Mouse (Mus musculus) heart, embryonic 14.5 days (tissue): ENCODE results near the gene Mex3b. TPM values are rescaled to one million over a fixed set of nuclear protein-coding genes. Genes with fewer than 3 reads are reported as not detected.

Experiments
- ATAC-seq: fragments of 200-750 bp; cut with Nextera tagmentation; 2 replicates; pipeline ENCODE4 v1.8.0; 2017; ENCODE audit warnings: low read depth, moderate TSS enrichment; ENCODE audit not compliant: insufficient number of reproducible peaks, insufficient read depth, low FRiP score
- H3K27ac ChIP-seq, 2 experiments: fragments of 200-500 bp in 1 of 2; fragments of 300-500 bp in 1 of 2; sonication (generic) in 1 of 2; replicated peaks in 1 of 2; 2 replicates each; pipeline ENCODE4 v1.5.1; 2012 to 2014; ENCODE audit warnings: low read depth in 2 of 2, low read length in 2 of 2, control low read depth in 1 of 2, mild to moderate bottlenecking in 1 of 2, mixed read lengths in 1 of 2; ENCODE audit not compliant: control insufficient read depth in 1 of 2, insufficient read depth in 1 of 2
- H3K27me3 ChIP-seq: fragments of 300-500 bp; sonication (generic); 2 replicates; pipeline ENCODE4 v1.6.1; 2014; ENCODE audit warnings: mild to moderate bottlenecking, low read length, control low read depth; ENCODE audit not compliant: control insufficient read depth, insufficient read depth
- H3K36me3 ChIP-seq: fragments of 300-500 bp; sonication (generic); 2 replicates; pipeline ENCODE4 v1.6.1; 2014; ENCODE audit warnings: mild to moderate bottlenecking, control low read depth, low read length, mixed read lengths; ENCODE audit not compliant: control insufficient read depth, insufficient read depth
- H3K4me1 ChIP-seq, 2 experiments: fragments of 200-500 bp in 1 of 2; fragments of 300-500 bp in 1 of 2; sonication (generic) in 1 of 2; 2 replicates each; pipeline ENCODE4 v1.6.1; 2012 to 2014; ENCODE audit warnings: low read length in 2 of 2, control low read depth in 1 of 2, mixed read lengths in 1 of 2; ENCODE audit not compliant: control insufficient read depth in 2 of 2, insufficient read depth in 2 of 2
- H3K4me2 ChIP-seq: fragments of 300-500 bp; sonication (generic); 2 replicates; pipeline ENCODE4 v1.6.1; 2014; ENCODE audit warnings: mild to moderate bottlenecking, low read length
- H3K4me3 ChIP-seq, 2 experiments: fragments of 200-500 bp in 1 of 2; fragments of 300-500 bp in 1 of 2; sonication (generic) in 1 of 2; 2 replicates each; pipeline ENCODE4 v1.5.1; 2012 to 2014; ENCODE audit warnings: low read length in 2 of 2, mild to moderate bottlenecking in 2 of 2, control low read depth in 1 of 2, low read depth in 1 of 2, moderate library complexity in 1 of 2; ENCODE audit not compliant: control insufficient read depth in 1 of 2, insufficient read depth in 1 of 2
- H3K9ac ChIP-seq: fragments of 300-500 bp; sonication (generic); 2 replicates; pipeline ENCODE4 v1.6.1; 2014; ENCODE audit warnings: mild to moderate bottlenecking, low read length
- H3K9me3 ChIP-seq: fragments of 300-500 bp; sonication (generic); 2 replicates; pipeline ENCODE4 v1.6.1; 2016; ENCODE audit warnings: low read length, control low read depth; ENCODE audit not compliant: control insufficient read depth
- WGBS: fragments of 180-500 bp; shearing (Covaris S2); extraction: QIAGEN DNeasy Blood & Tissue Kit; methylation state at CpG from one replicate; pipeline ENCODE4 v1.1.7; 2014; 5-methylcytosine and 5-hydroxymethylcytosine counted together
- polyA plus RNA-seq: library from polyadenylated mRNA; unstranded; fragments of >200 nt; fragmentation: Nextera tagmentation; extraction: Ambion mirVana; gene quantifications from 2 replicates; pipeline ENCODE4 v1.2.1, GENCODE M21; 2014

Gene Mex3b
- polyA plus RNA-seq, 1 experiment from 2014 or later = 10.3 TPM

- Histone ChIP-seq H3K4me2 (peak overlapping the region; percentile 80), H3K36me3 (peaks cover 21% of the 10 kb centered on the region), H3K27ac (peak overlapping the region; percentile 38 to 99), H3K27me3 (no peaks in the 10 kb centered on the region), H3K4me1 (peaks cover 14 to 27% of the 10 kb centered on the region in 2 experiments), H3K9me3 (no peaks in the 10 kb centered on the region), H3K4me3 (peak overlapping the region; percentile 63 to 95), H3K9ac (peak overlapping the region; percentile 98)
- WGBS = under 1% methylated on average over 56 of the region's 56 CpGs
- ATAC-seq = no peak
Observed at GRCm38 (mm10) chr7:82868309-82869230, 1.4 kb downstream of the Mex3b start.

- Histone ChIP-seq H3K4me3 (peak overlapping the region; percentile 63 to 95), H3K9ac (peak overlapping the region; percentile 98), H3K27me3 (no peaks in the 10 kb centered on the region), H3K27ac (peak overlapping the region; percentile 4 to 99; a peak in 2 of 4 replicates), H3K4me2 (peak overlapping the region; percentile 80), H3K4me1 (peaks cover 14 to 27% of the 10 kb centered on the region in 2 experiments), H3K36me3 (peaks cover 21% of the 10 kb centered on the region), H3K9me3 (no peaks in the 10 kb centered on the region)
- 5% methylated on average over 56 of the region's 56 CpGs for WGBS
- ATAC-seq = no peak
Observed at GRCm38 (mm10) chr7:82869231-82870147, 2.4 kb downstream of the Mex3b start.

GRCm38 (mm10) chr7:82870148-82870513, 3.0 kb downstream of the Mex3b start:
- peak overlapping the region; percentile 63 to 95 for H3K4me3 ChIP-seq
- H3K36me3 ChIP-seq = peaks cover 21% of the 10 kb centered on the region
- H3K27me3 ChIP-seq = no peaks in the 10 kb centered on the region
- WGBS = 37% methylated on average over 18 of the region's 18 CpGs
- no peak for ATAC-seq
- H3K9ac ChIP-seq = peak overlapping the region; percentile 98
- no peak overlapping the region for H3K27ac ChIP-seq
- no peaks in the 10 kb centered on the region for H3K9me3 ChIP-seq
- peak overlapping the region; percentile 80 for H3K4me2 ChIP-seq
- H3K4me1 ChIP-seq = peaks cover 12 to 21% of the 10 kb centered on the region in 2 experiments

GRCm38 (mm10) chr7:82876551-82876950, 9.4 kb downstream of the Mex3b start:
- H3K4me2 ChIP-seq = no peak overlapping the region
- peaks cover 4% of the 10 kb centered on the region; the same call in 1 of the 2 replicates for H3K36me3 ChIP-seq
- H3K27ac ChIP-seq = no peak overlapping the region
- H3K4me3 ChIP-seq = no peak overlapping the region
- H3K9ac ChIP-seq = no peak overlapping the region
- H3K4me1 ChIP-seq = peaks cover 2 to 5% of the 10 kb centered on the region in 2 experiments; a peak in 1 of 4 replicates
- H3K9me3 ChIP-seq = no peaks in the 10 kb centered on the region
- 69% methylated on average over 5 of the region's 5 CpGs for WGBS
- H3K27me3 ChIP-seq = no peaks in the 10 kb centered on the region
- no peak for ATAC-seq

GRCm38 (mm10) chr7:82880016-82880415, 12.9 kb downstream of the Mex3b start:
- ATAC-seq = no peak
- WGBS = 91% methylated on average over 5 of the region's 5 CpGs
- H3K27ac ChIP-seq = no peak overlapping the region

GRCm38 (mm10) chr7:82880700-82881099, 13.6 kb downstream of the Mex3b start:
- 92% methylated on average over 5 of the region's 5 CpGs for WGBS

More at GRCm38 (mm10) chr7:82880016-82880415, 12.9 kb downstream of the Mex3b start:
- peaks cover 0 to 7% of the 10 kb centered on the region in 2 experiments; a peak in 3 of 4 replicates for H3K4me1 ChIP-seq
- H3K27me3 ChIP-seq = no peaks in the 10 kb centered on the region
- no peaks in the 10 kb centered on the region for H3K36me3 ChIP-seq
- H3K9ac ChIP-seq = no peak overlapping the region
- H3K4me3 ChIP-seq = no peak overlapping the region
- H3K4me2 ChIP-seq = no peak overlapping the region
- H3K9me3 ChIP-seq = no peaks in the 10 kb centered on the region; the same call in 1 of the 2 replicates

GRCm38 (mm10) chr7:82890317-82890850, 23.3 kb downstream of the Mex3b start:
- no peak overlapping the region; a peak in 1 of 4 replicates for H3K27ac ChIP-seq
- WGBS = 64% methylated on average over 6 of the region's 6 CpGs
- no peak overlapping the region for H3K4me3 ChIP-seq
- ATAC-seq = no peak
- H3K4me1 ChIP-seq = peaks cover 16 to 18% of the 10 kb centered on the region in 2 experiments
- no peaks in the 10 kb centered on the region for H3K27me3 ChIP-seq
- no peak overlapping the region for H3K4me2 ChIP-seq
- H3K9me3 ChIP-seq = no peaks in the 10 kb centered on the region
- no peak overlapping the region for H3K9ac ChIP-seq
- no peaks in the 10 kb centered on the region for H3K36me3 ChIP-seq

More at GRCm38 (mm10) chr7:82880700-82881099, 13.6 kb downstream of the Mex3b start:
- Histone ChIP-seq H3K4me3 (no peak overlapping the region), H3K9ac (no peak overlapping the region), H3K9me3 (no peaks in the 10 kb centered on the region; the same call in 1 of the 2 replicates), H3K36me3 (no peaks in the 10 kb centered on the region), H3K4me1 (peaks cover 0 to 7% of the 10 kb centered on the region in 2 experiments; a peak in 3 of 4 replicates), H3K27ac (no peak overlapping the region), H3K27me3 (no peaks in the 10 kb centered on the region), H3K4me2 (no peak overlapping the region)
- ATAC-seq = no peak
